Mouse (Mus musculus) embryonic fibroblast, embryonic 13.5 days (primary cell): Measurements from ENCODE around the gene Dcdc2a.

ENCODE experiments used
- CTCF ChIP-seq: IDR thresholded peaks from 2 replicates; pipeline ENCODE4 v1.5.1; 2011; ENCODE audit warnings: mild to moderate bottlenecking, control low read depth, low read length, moderate library complexity, borderline replicate concordance; ENCODE audit not compliant: insufficient read depth
- POLR2A ChIP-seq: IDR thresholded peaks from 2 replicates; pipeline ENCODE4 v1.6.1; 2011; ENCODE audit warnings: low read depth, mild to moderate bottlenecking, control low read depth, low read length, moderate library complexity

DNA sequence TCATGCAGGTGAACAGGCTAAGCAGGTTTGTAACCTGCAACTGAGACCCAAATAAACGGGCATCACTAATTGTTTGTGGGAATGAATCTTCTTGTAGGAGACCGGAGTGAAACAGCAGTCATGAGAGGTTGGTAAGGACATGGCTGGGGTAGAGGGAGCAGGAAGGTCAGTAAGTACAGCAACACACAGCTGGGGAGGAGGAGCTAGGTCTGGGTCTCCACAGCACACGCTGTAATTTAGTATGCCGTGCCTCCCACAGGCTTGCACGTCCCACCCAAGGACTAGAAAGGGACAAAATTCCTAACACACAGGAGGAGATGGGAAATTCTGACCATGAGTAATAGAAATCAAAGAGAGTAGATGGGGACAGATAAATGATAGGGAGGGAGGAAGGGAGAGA, 42.8 kb downstream of the Dcdc2a start:
- no peak for TF ChIP-seq POLR2A
- TF ChIP-seq CTCF, result no peak
